Mouse (Mus musculus): ENCODE measurements around the gene Ttc23. TPM values are rescaled to one million over a fixed set of nuclear protein-coding genes. Genes with fewer than 3 reads are reported as not detected.

Gene Ttc23
- polyA plus RNA-seq, 1 experiment from 2014 or later, result 34.1 TPM

GRCm38 (mm10) chr7:67701252-67701914 is 54.2 kb downstream of the Ttc23 start:
- ATAC-seq (ENCODE audit: insufficient number of reproducible peaks, low FRiP score, low TSS enrichment, low read depth), result no peak
- no peaks in the 10 kb centered on the region for H3K9me3 ChIP-seq

GRCm38 (mm10) chr7:67708160-67708559 is 61.0 kb downstream of the Ttc23 start:
- WGBS, result 90% methylated on average over 6 of the region's 6 CpGs
- Histone ChIP-seq H3K4me1 (peaks cover 5% of the 10 kb centered on the region; the same call in 1 of the 2 replicates), H3K36me3 (peaks cover 61% of the 10 kb centered on the region), H3K9me3 (no peaks in the 10 kb centered on the region), H3K4me2 (no peak overlapping the region), H3K9ac (no peak overlapping the region), H3K4me3 (no peak overlapping the region), H3K27ac (no peak overlapping the region), H3K27me3 (no peaks in the 10 kb centered on the region)
- no peak for ATAC-seq (ENCODE audit: insufficient number of reproducible peaks, low FRiP score, low TSS enrichment, low read depth)

More at GRCm38 (mm10) chr7:67701252-67701914, 54.2 kb downstream of the Ttc23 start:
- H3K9ac ChIP-seq, result no peak overlapping the region
- WGBS, result 72% methylated on average over 17 of the region's 17 CpGs
- peaks cover 40% of the 10 kb centered on the region for H3K36me3 ChIP-seq
- peaks cover 8% of the 10 kb centered on the region; the same call in 1 of the 2 replicates for H3K4me1 ChIP-seq
- H3K4me2 ChIP-seq, result no peak overlapping the region
- no peak overlapping the region for H3K27ac ChIP-seq
- no peak overlapping the region for H3K4me3 ChIP-seq
- H3K27me3 ChIP-seq, result no peaks in the 10 kb centered on the region

DNA sequence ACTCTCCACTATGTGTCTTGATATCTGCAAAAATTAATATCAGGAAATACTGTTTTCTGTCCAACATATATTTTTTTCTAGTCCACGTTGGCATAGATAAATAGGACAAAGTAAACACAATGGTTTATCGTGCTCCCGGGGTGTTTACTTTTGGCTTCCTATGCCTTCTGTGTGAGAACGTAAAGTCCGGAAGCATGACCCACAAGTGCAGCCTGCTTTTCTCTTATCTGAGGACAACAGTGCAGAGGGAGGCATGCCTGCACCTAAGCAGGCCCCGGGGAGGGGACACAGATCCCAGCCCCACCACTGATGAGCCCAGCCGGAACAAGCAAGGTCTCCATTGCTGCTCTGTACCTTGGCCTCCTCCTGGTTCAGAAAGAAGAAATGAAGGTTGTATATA is 63.0 kb downstream of the Ttc23 start:
- ATAC-seq (ENCODE audit: insufficient number of reproducible peaks, low FRiP score, low TSS enrichment, low read depth), result no peak
- Histone ChIP-seq H3K27ac (no peak overlapping the region), H3K36me3 (peaks cover 63% of the 10 kb centered on the region), H3K4me2 (no peak overlapping the region), H3K9ac (no peak overlapping the region), H3K4me1 (no peaks in the 10 kb centered on the region), H3K9me3 (no peaks in the 10 kb centered on the region), H3K4me3 (no peak overlapping the region), H3K27me3 (no peaks in the 10 kb centered on the region)
- 88% methylated on average over 7 of the region's 7 CpGs for WGBS

DNA sequence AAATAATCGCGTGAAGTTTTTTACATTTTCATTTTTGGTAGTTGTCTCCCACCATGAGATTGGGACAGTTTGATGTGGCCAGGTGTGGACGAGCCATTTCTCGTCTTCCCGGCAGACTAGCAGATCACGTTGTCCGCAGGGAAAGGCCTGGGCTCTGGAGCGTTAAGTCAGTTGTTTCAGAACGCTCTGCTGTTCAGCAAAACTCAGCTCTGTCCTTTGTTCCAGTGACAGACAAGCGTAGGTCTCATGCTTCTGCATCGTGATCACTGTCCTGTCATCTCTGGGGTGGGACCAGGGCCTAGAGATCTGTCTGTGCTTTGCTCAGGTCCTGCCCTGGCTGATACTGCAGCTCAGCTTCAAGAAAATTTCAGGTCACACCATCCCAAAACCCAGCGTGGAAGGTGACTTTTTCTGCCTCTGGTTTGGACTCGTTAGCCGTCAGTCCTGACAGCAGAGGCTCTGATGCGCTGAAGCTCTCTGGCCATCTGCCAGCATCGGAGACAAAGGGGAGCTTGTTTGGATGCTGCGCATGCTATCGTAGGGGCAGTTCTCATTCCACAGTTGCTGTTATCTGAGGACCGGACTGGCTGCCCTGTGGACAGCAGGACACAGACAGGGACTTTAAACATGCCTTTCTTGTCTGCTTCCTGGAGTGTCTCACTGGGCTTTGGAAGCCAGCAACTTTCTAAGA is 66.8 kb downstream of the Ttc23 start:
- WGBS, result 70% methylated on average over 19 of the region's 19 CpGs
- H3K27ac ChIP-seq, result no peak overlapping the region
- no peak overlapping the region for H3K9ac ChIP-seq

GRCm38 (mm10) chr7:67715176-67715575 is 68.0 kb downstream of the Ttc23 start:
- ATAC-seq (ENCODE audit: insufficient number of reproducible peaks, low FRiP score, low TSS enrichment, low read depth), result no peak
- WGBS, result 68% methylated on average over 7 of the region's 7 CpGs
- H3K36me3 ChIP-seq, result peaks cover 64% of the 10 kb centered on the region
- no peaks in the 10 kb centered on the region for H3K9me3 ChIP-seq
- H3K27me3 ChIP-seq, result no peaks in the 10 kb centered on the region
- no peak overlapping the region for H3K4me3 ChIP-seq
- H3K27ac ChIP-seq, result no peak overlapping the region
- H3K4me1 ChIP-seq, result no peaks in the 10 kb centered on the region
- H3K9ac ChIP-seq, result no peak overlapping the region
- no peak overlapping the region for H3K4me2 ChIP-seq

More for the DNA sequence above, 66.8 kb downstream of the Ttc23 start:
- H3K4me1 ChIP-seq, result no peaks in the 10 kb centered on the region
- H3K36me3 ChIP-seq, result peaks cover 65% of the 10 kb centered on the region
- no peaks in the 10 kb centered on the region for H3K27me3 ChIP-seq
- no peak for ATAC-seq (ENCODE audit: insufficient number of reproducible peaks, low FRiP score, low TSS enrichment, low read depth)
- H3K4me3 ChIP-seq, result no peak overlapping the region
- H3K9me3 ChIP-seq, result no peaks in the 10 kb centered on the region
- no peak overlapping the region for H3K4me2 ChIP-seq

DNA sequence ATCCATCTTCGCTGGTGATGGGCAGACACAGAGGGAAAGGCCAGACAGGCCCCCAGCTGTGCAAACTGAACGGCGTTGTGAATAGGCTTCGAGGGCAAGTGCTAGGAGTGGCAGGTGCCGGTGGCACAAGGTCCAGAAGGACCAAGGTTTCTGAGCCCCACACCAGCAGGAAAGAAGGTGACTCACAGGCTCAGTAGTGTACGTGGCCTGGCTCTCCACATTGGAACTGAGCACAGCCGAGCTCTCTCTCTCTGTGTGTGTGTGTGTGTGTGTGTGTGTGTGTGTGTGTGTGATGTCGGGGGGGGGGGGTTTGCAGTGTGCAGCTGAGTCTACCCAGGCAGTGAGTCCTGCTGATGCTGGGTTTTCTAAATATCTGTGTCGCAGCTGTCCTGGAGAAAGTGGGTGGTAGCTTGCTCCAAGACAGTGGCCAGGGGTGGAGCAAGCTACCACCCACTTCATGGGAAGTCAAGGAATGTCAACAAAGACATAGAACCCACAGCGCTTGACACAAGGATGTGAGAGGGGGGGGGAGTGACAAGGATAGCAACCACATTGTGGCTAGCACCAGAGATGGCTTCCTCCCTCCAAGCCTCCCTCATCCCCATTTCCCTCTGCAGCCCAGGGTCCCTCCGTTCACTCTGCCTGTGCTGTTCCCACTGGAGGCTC is 69.1 kb downstream of the Ttc23 start:
- no peak overlapping the region for H3K4me2 ChIP-seq
- H3K27me3 ChIP-seq, result no peaks in the 10 kb centered on the region
- H3K4me1 ChIP-seq, result no peaks in the 10 kb centered on the region
- H3K9ac ChIP-seq, result no peak overlapping the region
- no peak overlapping the region for H3K4me3 ChIP-seq
- no peak overlapping the region for H3K27ac ChIP-seq
- H3K9me3 ChIP-seq, result no peaks in the 10 kb centered on the region
- WGBS, result 83% methylated on average over 11 of the region's 11 CpGs
- peaks cover 58% of the 10 kb centered on the region for H3K36me3 ChIP-seq
- ATAC-seq (ENCODE audit: insufficient number of reproducible peaks, low FRiP score, low TSS enrichment, low read depth), result no peak

DNA sequence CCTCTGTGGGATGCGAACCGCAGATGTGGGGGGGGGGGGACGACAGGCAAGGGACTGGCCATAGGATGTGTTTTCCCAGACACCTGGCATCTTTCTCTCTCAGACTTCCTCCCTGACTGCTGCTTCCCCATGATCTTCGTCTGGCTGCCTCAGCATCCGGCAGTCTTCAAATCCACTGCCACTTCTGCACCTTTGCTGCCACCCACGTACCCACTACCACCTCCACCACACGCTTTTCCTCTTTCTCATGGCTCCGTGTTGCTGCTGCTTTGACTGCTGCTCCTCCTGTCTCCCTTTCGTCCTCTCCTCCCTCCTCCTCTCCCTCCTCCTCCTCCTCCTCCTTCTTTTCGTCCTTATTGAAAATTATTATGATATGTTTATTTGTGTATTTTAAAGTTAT is 69.7 kb downstream of the Ttc23 start:
- no peak overlapping the region for H3K4me3 ChIP-seq
- no peaks in the 10 kb centered on the region for H3K27me3 ChIP-seq
- no peaks in the 10 kb centered on the region for H3K9me3 ChIP-seq
- ATAC-seq (ENCODE audit: insufficient number of reproducible peaks, low FRiP score, low TSS enrichment, low read depth), result no peak
- H3K9ac ChIP-seq, result no peak overlapping the region
- H3K36me3 ChIP-seq, result peaks cover 52% of the 10 kb centered on the region
- H3K4me2 ChIP-seq, result no peak overlapping the region
- no peaks in the 10 kb centered on the region for H3K4me1 ChIP-seq
- no peak overlapping the region for H3K27ac ChIP-seq
- 85% methylated on average over 10 of the region's 10 CpGs for WGBS

- no peak overlapping the region for H3K4me2 ChIP-seq
- no peaks in the 10 kb centered on the region for H3K9me3 ChIP-seq
- WGBS, result 89% methylated on average over 3 of the region's 3 CpGs
- H3K4me3 ChIP-seq, result no peak overlapping the region
- H3K4me1 ChIP-seq, result no peaks in the 10 kb centered on the region
- ATAC-seq (ENCODE audit: insufficient number of reproducible peaks, low FRiP score, low TSS enrichment, low read depth), result no peak
- H3K27ac ChIP-seq, result no peak overlapping the region
- H3K36me3 ChIP-seq, result peaks cover 47% of the 10 kb centered on the region
- no peaks in the 10 kb centered on the region for H3K27me3 ChIP-seq
- no peak overlapping the region for H3K9ac ChIP-seq
Observed at GRCm38 (mm10) chr7:67717520-67717919, 70.3 kb downstream of the Ttc23 start.

DNA sequence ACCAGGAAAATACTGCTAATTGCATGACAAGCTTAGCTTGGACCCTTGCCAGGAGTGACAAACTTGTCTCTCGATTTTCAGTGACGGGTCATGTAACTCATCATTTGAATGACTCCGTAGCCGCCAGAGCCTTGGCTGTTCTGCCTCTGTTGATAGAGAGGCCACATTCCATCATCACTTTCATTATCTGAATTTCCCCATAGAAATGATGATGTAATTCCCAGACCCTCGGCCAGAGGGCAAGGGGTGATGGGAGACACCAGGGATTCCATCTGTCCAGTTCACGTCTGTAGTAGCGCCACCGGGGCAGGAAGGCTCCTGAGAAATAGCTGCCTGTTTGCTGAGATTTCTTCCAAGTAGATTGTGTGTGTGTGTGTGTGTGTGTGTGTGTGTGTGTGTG is 71.6 kb downstream of the Ttc23 start:
- H3K27ac ChIP-seq, result no peak overlapping the region
- WGBS, result 73% methylated on average over 8 of the region's 8 CpGs
- ATAC-seq (ENCODE audit: insufficient number of reproducible peaks, low FRiP score, low TSS enrichment, low read depth), result no peak

DNA sequence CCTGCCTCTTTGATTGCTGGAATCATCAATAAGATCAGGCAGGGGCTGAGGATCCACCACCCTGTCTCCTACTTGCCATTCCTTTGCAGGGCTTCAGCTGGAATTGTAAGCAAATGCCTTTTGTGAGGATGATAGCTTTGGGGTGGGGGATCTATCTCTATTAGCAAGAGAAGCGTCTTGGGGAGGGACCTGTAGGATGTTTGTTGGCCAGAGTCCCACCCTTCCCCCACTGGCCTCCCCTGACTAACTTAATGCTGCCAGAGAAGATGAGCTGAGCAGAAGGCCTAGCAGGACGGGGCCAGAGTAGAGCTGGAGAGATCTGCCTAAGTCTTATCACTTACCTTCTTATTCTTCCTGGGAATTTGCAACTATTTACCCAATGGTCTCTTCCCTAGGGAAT is 75.0 kb downstream of the Ttc23 start:
- H3K4me3 ChIP-seq, result no peak overlapping the region
- H3K9me3 ChIP-seq, result no peaks in the 10 kb centered on the region
- H3K36me3 ChIP-seq, result peaks cover 42% of the 10 kb centered on the region
- H3K27me3 ChIP-seq, result no peaks in the 10 kb centered on the region
- H3K4me1 ChIP-seq, result no peaks in the 10 kb centered on the region
- no peak for ATAC-seq (ENCODE audit: insufficient number of reproducible peaks, low FRiP score, low TSS enrichment, low read depth)
- 54% methylated on average over 2 of the region's 2 CpGs for WGBS
- no peak overlapping the region for H3K9ac ChIP-seq
- no peak overlapping the region for H3K27ac ChIP-seq
- H3K4me2 ChIP-seq, result no peak overlapping the region

More for the DNA sequence above, 71.6 kb downstream of the Ttc23 start:
- Histone ChIP-seq H3K4me3 (no peak overlapping the region), H3K9ac (no peak overlapping the region), H3K4me1 (no peaks in the 10 kb centered on the region), H3K27me3 (no peaks in the 10 kb centered on the region), H3K36me3 (peaks cover 38% of the 10 kb centered on the region), H3K4me2 (no peak overlapping the region), H3K9me3 (no peaks in the 10 kb centered on the region)

- no peaks in the 10 kb centered on the region for H3K4me1 ChIP-seq
- no peak overlapping the region for H3K9ac ChIP-seq
- peaks cover 55% of the 10 kb centered on the region for H3K36me3 ChIP-seq
- H3K27ac ChIP-seq, result no peak overlapping the region
- WGBS, result 72% methylated on average over 4 of the region's 4 CpGs
- no peak overlapping the region for H3K4me3 ChIP-seq
- ATAC-seq (ENCODE audit: insufficient number of reproducible peaks, low FRiP score, low TSS enrichment, low read depth), result no peak
- no peaks in the 10 kb centered on the region for H3K9me3 ChIP-seq
- no peaks in the 10 kb centered on the region for H3K27me3 ChIP-seq
- no peak overlapping the region for H3K4me2 ChIP-seq
Observed at GRCm38 (mm10) chr7:67724536-67724935, 77.3 kb downstream of the Ttc23 start.

DNA sequence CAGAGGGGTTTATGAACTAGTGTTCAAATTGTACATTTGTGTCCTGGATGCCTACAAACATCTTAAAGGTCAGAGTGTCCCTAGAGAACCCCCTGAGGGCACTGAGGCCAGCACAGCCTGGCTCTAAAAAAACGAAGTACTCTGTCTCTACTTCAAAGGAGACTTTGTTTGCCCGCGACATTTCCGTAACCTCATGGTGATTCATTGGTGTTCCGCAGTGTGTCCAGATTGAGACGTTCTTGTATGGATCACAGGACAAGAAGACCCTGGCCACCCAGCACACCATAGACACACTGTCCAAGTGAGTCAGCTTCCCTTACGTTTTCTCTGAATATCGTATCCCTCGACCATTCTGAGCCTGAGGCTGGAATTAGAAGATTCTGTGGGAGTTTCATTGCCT is 77.8 kb downstream of the Ttc23 start:
- H3K9ac ChIP-seq, result no peak overlapping the region
- no peak for ATAC-seq (ENCODE audit: insufficient number of reproducible peaks, low FRiP score, low TSS enrichment, low read depth)
- no peak overlapping the region for H3K4me2 ChIP-seq
- peaks cover 50% of the 10 kb centered on the region for H3K36me3 ChIP-seq
- no peaks in the 10 kb centered on the region for H3K27me3 ChIP-seq
- no peaks in the 10 kb centered on the region for H3K9me3 ChIP-seq
- no peaks in the 10 kb centered on the region for H3K4me1 ChIP-seq
- no peak overlapping the region for H3K4me3 ChIP-seq
- 68% methylated on average over 9 of the region's 9 CpGs for WGBS
- no peak overlapping the region for H3K27ac ChIP-seq
